Mouse (Mus musculus) kidney, adult 18-20 months (tissue): ENCODE results near the gene Pdzd2.

Experiments used
- DNase-seq: peaks from one replicate; pipeline ENCODE4 v3.0.0; 2021

Gene Pdzd2

GRCm38 (mm10) chr15:12617651-12618050 is 122.1 kb downstream of the Pdzd2 start:
- DNase-seq: no peak

- no peak for DNase-seq
These were observed 122.5 kb downstream of the Pdzd2 start for GRCm38 (mm10) chr15:12617220-12617619.

- no peak for DNase-seq
These were observed 124.5 kb downstream of the Pdzd2 start for GRCm38 (mm10) chr15:12614944-12615878.

- no peak for DNase-seq
These were observed 125.7 kb downstream of the Pdzd2 start for GRCm38 (mm10) chr15:12614011-12614410.

- DNase-seq: peak; percentile 17
These were observed 126.6 kb downstream of the Pdzd2 start for GRCm38 (mm10) chr15:12612944-12613675.

GRCm38 (mm10) chr15:12608090-12608489 is 131.6 kb downstream of the Pdzd2 start:
- no peak for DNase-seq

- no peak for DNase-seq
These were observed 133.4 kb downstream of the Pdzd2 start for GRCm38 (mm10) chr15:12606306-12606705.

GRCm38 (mm10) chr15:12605239-12605993 is 134.3 kb downstream of the Pdzd2 start:
- no peak for DNase-seq

- DNase-seq: no peak
These were observed 136.1 kb downstream of the Pdzd2 start for GRCm38 (mm10) chr15:12603674-12604073.

GRCm38 (mm10) chr15:12593094-12593493 is 146.6 kb downstream of the Pdzd2 start:
- DNase-seq: no peak

- DNase-seq: no peak
These were observed 147.1 kb downstream of the Pdzd2 start for GRCm38 (mm10) chr15:12592628-12593027.

GRCm38 (mm10) chr15:12588661-12589060 is 151.1 kb downstream of the Pdzd2 start:
- no peak for DNase-seq

- DNase-seq: no peak
These were observed 152.8 kb downstream of the Pdzd2 start for GRCm38 (mm10) chr15:12586852-12587424.

- peak; percentile 54 for DNase-seq
These were observed 153.6 kb downstream of the Pdzd2 start for GRCm38 (mm10) chr15:12586154-12586553.

- DNase-seq: no peak
These were observed 156.7 kb downstream of the Pdzd2 start for GRCm38 (mm10) chr15:12583051-12583450.

- DNase-seq: no peak
These were observed 157.3 kb downstream of the Pdzd2 start for GRCm38 (mm10) chr15:12582471-12582870.

GRCm38 (mm10) chr15:12579196-12579595 is 160.5 kb downstream of the Pdzd2 start:
- no peak for DNase-seq

- DNase-seq: peak; percentile 51
These were observed 161.4 kb downstream of the Pdzd2 start for GRCm38 (mm10) chr15:12578276-12578675.

- DNase-seq: no peak
These were observed 162.0 kb downstream of the Pdzd2 start for GRCm38 (mm10) chr15:12577715-12578114.

- peak; percentile 53 for DNase-seq
These were observed 162.5 kb downstream of the Pdzd2 start for GRCm38 (mm10) chr15:12577054-12577696.

GRCm38 (mm10) chr15:12573621-12574020 is 166.1 kb downstream of the Pdzd2 start:
- no peak for DNase-seq

GRCm38 (mm10) chr15:12571168-12571567 is 168.6 kb downstream of the Pdzd2 start:
- no peak for DNase-seq
